Mouse (Mus musculus) liver, embryonic 11.5 days (tissue): Measurements from ENCODE around the gene Prkch. TPM values are rescaled to one million over a fixed set of nuclear protein-coding genes. Genes with fewer than 3 reads are reported as not detected.
"Not testable (repeated sequence)": the region's sequence is repeated elsewhere in the genome, so short reads cannot be mapped to it uniquely, and the experiment has no call there.

ENCODE experiments used
- ATAC-seq: fragments of 200-750 bp; cut with Nextera tagmentation; replicated peaks from 2 replicates; pipeline ENCODE4 v1.8.0; 2017; ENCODE audit warnings: moderate number of reproducible peaks, mild to moderate bottlenecking, moderate TSS enrichment, moderate library complexity; ENCODE audit not compliant: low FRiP score
- DNase-seq: peaks from one replicate; pipeline ENCODE4 v3.0.0-alpha.2; 2017; ENCODE audit warnings: low spot score
- H3K27ac ChIP-seq: fragments of 300-500 bp; sonication (generic); 2 replicates; pipeline ENCODE4 v1.5.1; 2014; ENCODE audit warnings: mild to moderate bottlenecking, low read depth, low read length, control low read depth
- H3K27me3 ChIP-seq: fragments of 300-500 bp; sonication (generic); replicated peaks from 2 replicates; pipeline ENCODE4 v1.6.1; 2014; ENCODE audit warnings: low read length, mixed read lengths; ENCODE audit not compliant: control insufficient read depth, insufficient read depth
- H3K36me3 ChIP-seq: fragments of 300-500 bp; sonication (generic); 2 replicates; pipeline ENCODE4 v1.6.1; 2014; ENCODE audit warnings: mild to moderate bottlenecking, low read length, moderate library complexity, mixed read lengths; ENCODE audit not compliant: control insufficient read depth, insufficient read depth
- H3K4me1 ChIP-seq: fragments of 300-500 bp; sonication (generic); replicated peaks from 2 replicates; pipeline ENCODE4 v1.6.1; 2014; ENCODE audit warnings: low read length, mixed read lengths; ENCODE audit not compliant: control insufficient read depth, insufficient read depth
- H3K4me2 ChIP-seq: fragments of 300-500 bp; sonication (generic); 2 replicates; pipeline ENCODE4 v1.6.1; 2014; ENCODE audit warnings: mild to moderate bottlenecking, control low read depth, moderate library complexity
- H3K4me3 ChIP-seq: fragments of 300-500 bp; sonication (generic); 2 replicates; pipeline ENCODE4 v1.5.1; 2014; ENCODE audit warnings: low read depth, low read length, control low read depth
- H3K9ac ChIP-seq: fragments of 300-500 bp; sonication (generic); 2 replicates; pipeline ENCODE4 v1.6.1; 2014; ENCODE audit warnings: low read depth, low read length, control low read depth
- H3K9me3 ChIP-seq: fragments of 300-500 bp; sonication (generic); 2 replicates; pipeline ENCODE4 v1.6.1; 2016; ENCODE audit warnings: low read length, inconsistent platforms, mixed read lengths; ENCODE audit not compliant: control insufficient read depth
- WGBS: fragments of 180-500 bp; shearing (Covaris S2); extraction: QIAGEN DNeasy Blood & Tissue Kit; methylation state at CpG from one replicate; pipeline ENCODE4 v1.1.7; 2014; 5-methylcytosine and 5-hydroxymethylcytosine counted together
- polyA plus RNA-seq: library from polyadenylated mRNA; unstranded; fragments of >200 nt; fragmentation: Nextera tagmentation; extraction: Ambion mirVana; gene quantifications from 2 replicates; pipeline ENCODE4 v1.2.1, GENCODE M21; 2014

Gene Prkch
- polyA plus RNA-seq, 1 experiment from 2014 or later = 6.4 TPM

DNA sequence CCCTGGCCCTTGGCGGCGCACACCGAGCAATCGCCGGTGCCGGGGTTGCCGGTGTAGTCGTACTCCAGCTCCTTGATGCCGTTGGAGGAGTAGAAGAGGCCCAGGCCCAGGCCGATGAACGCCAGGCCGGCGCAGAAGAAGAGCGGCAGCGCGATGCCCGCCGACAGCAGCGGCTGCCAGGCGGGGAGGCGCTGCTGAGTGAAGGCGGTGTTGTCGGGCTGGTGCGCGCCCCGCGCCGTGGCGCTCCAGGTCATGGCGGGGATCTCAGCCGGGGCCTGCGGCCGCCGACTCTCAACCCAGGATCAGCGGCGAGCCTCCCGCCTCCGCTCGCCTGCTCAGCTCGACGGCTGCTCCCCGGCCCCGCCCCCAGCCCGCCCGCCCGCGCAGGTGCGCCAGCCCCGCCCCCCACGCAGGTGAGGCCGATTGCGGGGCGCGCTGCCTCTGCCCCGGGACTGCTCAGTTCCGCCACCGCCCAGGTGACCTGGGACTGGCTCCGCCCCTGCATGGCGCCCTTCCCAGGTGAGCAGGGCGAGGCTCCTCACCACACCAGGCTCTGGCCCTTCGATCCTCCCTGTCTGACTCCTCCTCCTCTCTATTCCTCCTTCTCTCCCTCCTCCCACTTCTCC, 38.4 kb upstream of the Prkch start, which contains the start of gene Tmem30b:
Gene Tmem30b (minus strand): TSS at position 307 of the 626 bp plus-strand sequence.
- Histone ChIP-seq H3K27ac (no peak within 1 kb of the TSS), H3K9me3 (no peaks in the 10 kb centered on the region), H3K4me2 (peak within 1 kb of the TSS; percentile 72), H3K27me3 (peaks cover 67% of the 10 kb centered on the region), H3K9ac (no peak within 1 kb of the TSS), H3K36me3 (no peaks in the 10 kb centered on the region), H3K4me1 (peaks cover 5% of the 10 kb centered on the region; the same call in 1 of the 2 replicates), H3K4me3 (peak within 1 kb of the TSS; percentile 49)
- peak; percentile 45; the same call in 1 of the 2 replicates for ATAC-seq
- DNase-seq = no peak
- WGBS = 3% methylated on average over 47 of the region's 61 CpGs

DNA sequence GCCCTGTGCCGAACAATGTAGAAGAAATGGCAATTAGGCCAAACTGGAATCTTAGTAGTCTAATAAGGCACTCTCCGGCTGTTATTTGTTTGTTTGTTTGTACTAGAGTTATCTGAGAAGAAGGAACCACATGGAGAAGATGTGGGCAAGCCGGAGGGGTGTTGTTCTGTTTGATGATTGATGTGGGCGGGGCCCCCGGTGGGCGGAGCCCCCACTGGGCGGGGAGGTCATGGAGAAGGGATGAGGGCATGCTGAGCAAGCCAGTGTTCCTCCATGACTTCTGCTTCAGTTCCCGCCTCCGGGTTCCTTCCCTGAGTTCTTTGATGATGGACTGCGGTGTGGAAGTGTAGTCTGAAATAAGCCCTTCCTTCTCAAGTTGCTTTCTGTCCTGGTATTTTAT, 37.0 kb upstream of the Prkch start:
- Histone ChIP-seq H3K36me3 (no peaks in the 10 kb centered on the region), H3K4me2 (no peak overlapping the region), H3K27ac (no peak overlapping the region), H3K9ac (no peak overlapping the region), H3K9me3 (no peaks in the 10 kb centered on the region), H3K4me3 (no peak overlapping the region), H3K4me1 (peaks cover 5% of the 10 kb centered on the region; the same call in 1 of the 2 replicates), H3K27me3 (peaks cover 67% of the 10 kb centered on the region)
- no peak for DNase-seq
- ATAC-seq = no peak
- WGBS = 30% methylated on average over 10 of the region's 10 CpGs

DNA sequence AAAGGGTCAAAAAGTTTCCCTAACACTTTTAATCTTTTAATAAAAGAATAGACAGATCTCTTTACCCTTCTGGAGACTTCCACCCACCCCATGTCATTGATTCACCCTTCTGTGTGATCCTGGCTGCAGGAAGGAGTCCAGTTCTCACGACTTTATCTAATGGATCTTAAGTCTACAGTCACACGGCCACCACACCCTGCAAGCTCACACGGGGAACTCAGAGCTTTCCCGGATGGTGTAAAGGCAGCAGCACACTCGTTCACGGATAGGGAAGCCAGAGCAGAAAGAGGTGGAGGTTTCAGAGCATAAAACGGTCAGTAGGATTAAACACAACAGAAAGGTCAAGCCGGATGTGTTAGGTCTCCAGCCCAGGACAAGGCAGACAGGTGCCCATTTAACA, 36.3 kb upstream of the Prkch start:
- H3K36me3 ChIP-seq = no peaks in the 10 kb centered on the region
- peaks cover 62% of the 10 kb centered on the region for H3K27me3 ChIP-seq
- WGBS = 56% methylated on average over 8 of the region's 8 CpGs
- H3K4me1 ChIP-seq = peaks cover 5% of the 10 kb centered on the region; the same call in 1 of the 2 replicates
- H3K4me2 ChIP-seq = no peak overlapping the region
- H3K4me3 ChIP-seq = no peak overlapping the region
- no peaks in the 10 kb centered on the region for H3K9me3 ChIP-seq
- H3K27ac ChIP-seq = no peak overlapping the region
- DNase-seq (no peak), ATAC-seq (no peak)
- H3K9ac ChIP-seq = no peak overlapping the region

DNA sequence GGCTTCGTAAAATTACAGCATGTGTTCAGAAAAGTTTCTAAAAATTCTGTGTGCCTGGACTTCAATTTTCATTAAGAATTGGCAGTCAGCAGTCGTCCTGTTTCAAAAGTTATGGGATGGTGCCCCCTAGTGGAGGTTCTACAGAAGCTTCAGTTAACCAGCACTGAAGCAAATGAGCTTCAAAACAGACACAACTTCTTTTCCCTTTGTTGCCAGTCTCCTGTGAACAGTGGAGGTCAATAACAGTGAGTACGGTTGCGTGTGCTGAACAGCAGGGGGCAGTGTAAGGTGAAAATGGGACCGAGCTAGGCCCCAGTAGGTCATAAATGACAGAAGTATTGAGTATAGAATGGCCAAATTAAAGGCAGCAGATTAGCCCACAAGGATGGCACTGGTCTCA, 30.4 kb upstream of the Prkch start:
- H3K36me3 ChIP-seq = no peaks in the 10 kb centered on the region
- no peak overlapping the region for H3K27ac ChIP-seq
- H3K4me3 ChIP-seq = no peak overlapping the region
- H3K27me3 ChIP-seq = peaks cover 10% of the 10 kb centered on the region
- H3K9ac ChIP-seq = no peak overlapping the region
- peak; percentile 47 for ATAC-seq
- H3K4me1 ChIP-seq = no peaks in the 10 kb centered on the region
- DNase-seq = no peak
- 3% methylated on average over 5 of the region's 5 CpGs for WGBS
- no peak overlapping the region for H3K4me2 ChIP-seq
- H3K9me3 ChIP-seq = no peaks in the 10 kb centered on the region

DNA sequence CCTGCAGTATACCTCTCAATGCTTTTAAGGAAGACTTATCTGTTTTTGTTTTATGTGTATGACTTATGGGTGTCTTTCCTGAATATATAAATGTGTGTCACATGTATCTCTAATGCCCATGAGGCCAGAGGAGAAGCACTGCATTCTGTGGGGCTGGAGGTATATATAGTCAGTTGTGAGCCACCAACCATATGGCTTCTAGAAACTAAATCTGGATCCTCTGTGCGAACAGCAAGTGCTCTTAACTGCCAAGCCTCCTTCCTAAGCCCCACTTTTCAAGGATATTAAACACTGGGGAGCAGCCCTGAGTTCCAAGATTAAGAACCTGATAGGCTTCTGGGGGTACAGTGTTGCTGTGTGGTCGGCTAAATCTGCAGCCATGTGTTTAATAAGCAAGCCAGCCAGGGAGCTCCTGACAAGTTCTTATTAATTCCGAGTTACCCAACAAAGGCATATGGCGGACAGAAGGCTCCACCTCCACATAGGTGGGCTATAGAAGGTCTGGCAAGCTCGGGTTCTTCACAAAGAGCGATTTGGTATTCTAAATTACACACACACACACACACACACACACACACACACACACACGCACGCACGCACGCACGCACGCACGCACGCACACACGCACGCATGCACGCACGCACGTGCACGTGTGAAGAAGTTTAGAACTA, 25.9 kb upstream of the Prkch start:
- no peak overlapping the region for H3K4me2 ChIP-seq
- H3K27ac ChIP-seq = no peak overlapping the region
- H3K36me3 ChIP-seq = no peaks in the 10 kb centered on the region
- H3K4me1 ChIP-seq = no peaks in the 10 kb centered on the region
- ATAC-seq = no peak
- WGBS = 90% methylated on average over 20 of the region's 20 CpGs
- no peak for DNase-seq
- H3K4me3 ChIP-seq = no peak overlapping the region
- H3K9ac ChIP-seq = no peak overlapping the region
- no peaks in the 10 kb centered on the region for H3K9me3 ChIP-seq
- H3K27me3 ChIP-seq = no peaks in the 10 kb centered on the region

DNA sequence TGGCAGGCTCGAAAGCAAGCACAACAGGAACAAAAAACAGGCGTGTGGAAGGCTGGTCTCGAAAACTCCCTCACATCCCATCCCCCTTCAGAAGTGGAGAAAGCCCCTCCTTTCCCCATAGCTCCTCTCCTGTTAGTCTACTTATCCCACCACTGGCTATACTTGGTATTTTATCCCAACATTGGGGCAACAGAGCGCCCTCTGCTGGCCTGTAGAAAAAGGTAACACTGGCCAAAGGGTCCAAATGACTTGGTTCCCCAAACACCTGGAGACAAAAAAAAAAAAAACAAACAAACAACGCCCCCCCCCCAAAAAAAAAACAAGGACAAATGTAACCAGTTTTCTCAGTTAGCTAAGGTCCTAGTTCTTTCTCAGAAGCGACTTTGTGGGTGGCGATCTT, 24.5 kb upstream of the Prkch start:
- 46% methylated on average over 7 of the region's 7 CpGs for WGBS
- no peaks in the 10 kb centered on the region for H3K27me3 ChIP-seq
- ATAC-seq (no peak), DNase-seq (no peak)
- no peaks in the 10 kb centered on the region for H3K9me3 ChIP-seq
- H3K4me1 ChIP-seq = no peaks in the 10 kb centered on the region
- H3K36me3 ChIP-seq = no peaks in the 10 kb centered on the region
- no peak overlapping the region for H3K4me2 ChIP-seq
- H3K4me3 ChIP-seq = no peak overlapping the region
- H3K9ac ChIP-seq = no peak overlapping the region
- H3K27ac ChIP-seq = no peak overlapping the region

DNA sequence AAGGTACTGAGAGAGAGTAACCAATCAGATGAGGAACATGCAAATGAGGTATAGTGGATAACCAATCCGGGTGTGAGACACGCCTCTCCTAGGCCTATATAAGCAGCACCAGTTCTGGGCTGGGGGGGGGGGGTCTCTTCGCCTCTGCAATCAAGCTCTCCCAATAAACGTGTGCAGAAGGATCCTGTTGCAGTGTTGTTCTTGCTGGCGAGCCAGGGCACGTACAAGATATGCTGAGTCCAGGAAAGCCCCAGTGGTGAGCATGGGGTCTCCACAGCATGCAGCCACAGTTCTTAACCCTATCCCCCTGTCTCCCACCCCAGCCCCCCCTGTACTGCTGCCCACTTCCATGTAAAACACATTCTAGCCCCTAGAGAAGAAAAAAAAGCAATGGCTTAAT, 21.5 kb upstream of the Prkch start:
- WGBS = 73% methylated on average over 6 of the region's 6 CpGs
- not testable (repeated sequence) for H3K4me1 ChIP-seq

DNA sequence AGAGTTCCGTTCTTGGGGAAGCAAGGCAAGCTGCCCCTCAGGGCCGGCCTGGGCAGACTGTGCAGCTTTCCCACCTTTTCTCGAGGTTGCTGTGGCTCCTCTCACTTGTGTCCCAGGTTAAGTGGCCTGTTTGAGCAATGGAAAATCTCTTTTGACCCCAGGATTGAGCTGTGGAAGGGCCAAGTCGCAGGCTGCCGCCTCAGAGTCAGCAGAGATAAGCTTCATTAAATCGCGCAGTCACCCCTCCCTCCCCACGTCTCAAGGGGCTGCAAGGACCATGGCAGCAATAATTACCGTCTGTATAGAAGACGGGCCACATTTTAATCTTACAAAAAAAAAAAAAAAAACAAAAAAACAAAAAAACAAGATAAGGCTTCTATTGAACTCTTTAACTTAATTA, 20.4 kb upstream of the Prkch start:
- Histone ChIP-seq H3K27ac (no peak overlapping the region), H3K9me3 (no peaks in the 10 kb centered on the region), H3K4me3 (no peak overlapping the region), H3K27me3 (no peaks in the 10 kb centered on the region), H3K9ac (no peak overlapping the region), H3K4me2 (no peak overlapping the region), H3K36me3 (no peaks in the 10 kb centered on the region), H3K4me1 (no peaks in the 10 kb centered on the region)
- WGBS = 25% methylated on average over 10 of the region's 10 CpGs
- DNase-seq (no peak), ATAC-seq (no peak)

More for the DNA sequence above, 21.5 kb upstream of the Prkch start:
- not testable (repeated sequence) for H3K27me3 ChIP-seq, H3K4me3 ChIP-seq, H3K36me3 ChIP-seq, DNase-seq, H3K9me3 ChIP-seq, H3K27ac ChIP-seq, ATAC-seq, H3K9ac ChIP-seq, H3K4me2 ChIP-seq
